Mouse (Mus musculus): ENCODE results near the gene Tigd3. TPM values are rescaled to one million over a fixed set of nuclear protein-coding genes. Genes with fewer than 3 reads are reported as not detected.

Tigd3 gene
- polyA plus RNA-seq, 1 experiment from 2014 or later, result 5.7 TPM

DNA sequence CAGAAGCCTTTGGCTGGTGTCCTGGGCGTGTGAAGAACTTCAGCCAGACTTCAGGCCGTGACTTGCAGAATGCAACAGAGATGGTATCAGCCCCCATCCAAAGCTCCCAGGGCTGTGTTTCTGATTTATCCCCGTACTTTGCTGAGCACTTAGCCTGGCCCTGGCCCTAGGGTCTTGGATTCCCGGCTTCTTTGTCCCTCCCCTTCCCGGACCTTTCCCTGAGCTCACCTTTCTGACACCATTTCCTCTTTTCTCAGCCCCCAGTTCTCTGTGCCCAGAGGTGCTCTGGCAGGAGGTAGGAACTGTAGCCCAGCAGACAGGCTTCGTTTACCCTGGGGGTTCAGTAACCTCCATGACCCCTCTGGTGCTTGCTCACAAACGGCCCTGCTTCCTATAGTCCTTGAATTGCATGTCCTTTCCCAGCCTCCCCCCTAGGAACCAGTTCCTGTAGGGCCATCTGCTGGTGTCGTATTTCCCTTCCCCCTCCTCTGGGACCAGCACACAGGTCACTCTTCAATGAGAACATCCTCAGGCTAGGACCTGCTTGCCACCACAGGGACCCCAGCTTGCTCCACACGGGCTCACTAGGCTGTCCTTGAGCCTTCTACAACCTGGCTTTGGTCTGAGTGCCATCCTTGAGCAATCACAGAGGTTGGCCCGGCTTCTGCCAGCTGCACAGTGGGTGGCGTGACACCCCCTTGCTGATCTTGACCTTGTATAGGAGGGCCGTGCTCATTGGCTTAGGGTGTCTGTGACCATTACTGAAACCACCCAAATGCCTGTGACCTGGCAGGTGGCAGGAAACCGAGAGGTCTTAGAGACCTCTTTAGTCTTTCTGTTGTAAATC lies 44.9 kb downstream of the Tigd3 start:
- peaks cover 2% of the 10 kb centered on the region; the same call in 1 of the 2 replicates for H3K36me3 ChIP-seq (ENCODE audit: control insufficient read depth, insufficient read depth, low read length)
- H3K27me3 ChIP-seq (ENCODE audit: control insufficient read depth, insufficient read depth, low read length), result no peaks in the 10 kb centered on the region
- no peak overlapping the region for H3K4me3 ChIP-seq (ENCODE audit: low read depth, low read length)
- H3K27ac ChIP-seq (ENCODE audit: low read depth, low read length), result peak overlapping the region; percentile 64; the same call in 1 of the 2 replicates
- H3K9ac ChIP-seq (ENCODE audit: low read length), result peak overlapping the region; percentile 52
- H3K9me3 ChIP-seq (ENCODE audit: control insufficient read depth, low read length), result no peaks in the 10 kb centered on the region
- H3K4me1 ChIP-seq (ENCODE audit: control insufficient read depth, insufficient read depth, low read length), result peaks cover 40% of the 10 kb centered on the region
- WGBS, result 38% methylated on average over 13 of the region's 13 CpGs
- 0 out of 2 replicates have a peak overlapping the region, but pooled peaks have one; percentile 15 for H3K4me2 ChIP-seq (ENCODE audit: low read depth)
- ATAC-seq (ENCODE audit: insufficient read depth, low FRiP score, low TSS enrichment) (no peak), DNase-seq (ENCODE audit: low spot score) (no peak)

DNA sequence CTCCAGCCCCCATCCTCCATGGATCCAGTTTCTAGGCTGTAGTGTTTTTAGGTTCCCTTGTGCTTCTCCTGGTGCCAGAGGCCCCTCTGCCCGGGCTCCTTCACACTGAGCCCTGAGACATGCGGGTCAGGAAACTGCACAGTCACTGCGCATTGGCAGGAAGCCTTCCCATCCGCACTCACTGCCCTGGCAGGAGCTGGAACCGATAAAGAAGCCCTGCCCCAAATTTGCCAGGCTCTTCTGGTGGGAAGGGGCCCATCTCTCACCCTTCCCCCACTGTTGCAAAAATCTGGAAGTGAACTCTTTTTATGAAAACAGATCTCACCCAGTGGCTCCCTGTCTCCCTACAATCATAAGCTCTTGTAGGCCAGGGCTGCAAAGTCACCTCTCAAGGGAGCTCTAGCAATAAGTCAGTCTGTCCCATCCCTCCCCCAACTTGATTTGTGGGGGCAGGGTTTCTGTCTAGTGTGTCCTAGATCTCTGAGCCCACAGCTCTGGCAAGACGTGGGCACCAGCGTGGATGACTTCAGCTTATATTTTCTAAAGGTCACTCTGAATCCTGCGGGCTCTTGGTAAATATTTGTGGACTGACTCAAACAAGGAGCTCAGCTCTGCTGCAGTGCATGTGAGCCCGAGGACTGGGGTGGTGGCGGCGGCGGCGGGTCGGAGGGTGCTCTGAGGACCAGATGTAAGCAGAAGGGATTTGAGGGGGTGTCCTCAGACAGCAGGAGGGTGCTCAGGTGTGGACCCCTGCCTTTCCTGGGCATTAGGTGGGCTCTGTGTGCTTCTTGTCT lies 45.7 kb downstream of the Tigd3 start:
- peak overlapping the region; percentile 93 for H3K27ac ChIP-seq (ENCODE audit: low read depth, low read length)
- no peak for DNase-seq (ENCODE audit: low spot score)
- H3K36me3 ChIP-seq (ENCODE audit: control insufficient read depth, insufficient read depth, low read length), result peaks cover 2% of the 10 kb centered on the region; the same call in 1 of the 2 replicates
- H3K9ac ChIP-seq (ENCODE audit: low read length), result peak overlapping the region; percentile 52
- no peaks in the 10 kb centered on the region for H3K9me3 ChIP-seq (ENCODE audit: control insufficient read depth, low read length)
- H3K27me3 ChIP-seq (ENCODE audit: control insufficient read depth, insufficient read depth, low read length), result no peaks in the 10 kb centered on the region
- H3K4me3 ChIP-seq (ENCODE audit: low read depth, low read length), result no peak overlapping the region
- no peak for ATAC-seq (ENCODE audit: insufficient read depth, low FRiP score, low TSS enrichment)
- WGBS, result 60% methylated on average over 14 of the region's 14 CpGs
- H3K4me1 ChIP-seq (ENCODE audit: control insufficient read depth, insufficient read depth, low read length), result peaks cover 45% of the 10 kb centered on the region
- H3K4me2 ChIP-seq (ENCODE audit: low read depth), result peak overlapping the region; percentile 2; the same call in 1 of the 2 replicates

DNA sequence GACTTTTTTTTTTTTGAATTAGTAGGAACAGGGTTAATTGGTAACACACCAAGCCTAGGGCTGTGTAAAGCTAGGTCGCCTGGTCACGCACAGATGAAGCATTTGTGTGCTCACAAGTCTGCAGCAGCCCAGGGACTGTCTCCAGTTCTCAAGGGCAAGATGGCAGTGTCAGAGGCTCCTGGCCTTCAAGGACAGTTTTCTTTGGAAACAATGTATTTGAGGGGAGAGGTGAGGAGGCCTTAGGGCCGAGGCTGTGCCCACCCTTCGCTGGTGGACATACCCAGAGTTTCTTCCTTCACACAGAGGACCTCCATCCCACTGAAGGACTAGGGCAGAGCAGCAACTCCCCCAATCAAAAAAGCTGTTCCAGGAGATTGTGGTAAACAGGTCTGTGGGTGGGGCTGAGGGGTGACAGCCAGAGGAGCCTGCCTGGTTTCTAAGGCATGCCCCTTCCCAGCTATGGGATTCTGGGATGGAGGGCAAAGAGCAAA lies 46.6 kb downstream of the Tigd3 start:
- no peak for DNase-seq (ENCODE audit: low spot score)
- no peak overlapping the region for H3K4me3 ChIP-seq (ENCODE audit: low read depth, low read length)
- 62% methylated on average over 4 of the region's 4 CpGs for WGBS

DNA sequence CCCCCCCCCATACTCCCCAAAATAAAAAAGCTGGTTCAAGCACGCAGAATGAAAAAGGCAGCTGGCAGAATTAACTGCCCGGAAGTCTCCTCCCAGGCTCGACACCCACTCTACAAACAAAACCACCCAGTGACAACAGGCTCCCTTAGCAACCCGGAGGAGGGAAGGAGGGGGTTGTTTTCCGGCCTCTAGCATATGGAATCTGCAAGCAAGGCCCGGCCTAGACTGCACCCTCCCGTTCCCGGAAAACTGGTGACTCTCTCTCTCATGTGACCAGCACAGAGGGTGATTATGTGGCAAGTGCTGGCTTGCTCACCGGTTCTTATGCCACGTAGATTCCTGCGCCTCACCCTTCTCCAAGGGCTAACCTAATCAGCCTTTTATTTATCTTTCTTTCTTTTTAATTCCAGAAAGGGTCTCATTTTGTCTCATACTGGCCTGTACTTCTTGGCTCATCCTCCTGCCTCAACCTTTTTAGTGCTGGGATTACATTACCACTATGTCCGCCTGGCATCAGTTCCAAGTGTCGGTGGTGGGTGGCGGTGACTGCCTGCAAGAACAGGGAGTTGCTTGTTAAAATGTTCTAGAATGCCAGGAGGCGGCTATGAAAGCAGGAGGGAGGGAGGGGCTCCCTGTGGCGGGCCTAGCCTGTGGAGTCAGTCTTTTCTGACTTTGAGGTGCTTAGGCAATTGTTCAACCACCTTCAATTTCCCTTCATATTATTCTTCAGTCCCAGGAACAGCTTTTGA lies 47.2 kb downstream of the Tigd3 start:
- DNase-seq (ENCODE audit: low spot score) (peak; percentile 87), ATAC-seq (ENCODE audit: insufficient read depth, low FRiP score, low TSS enrichment) (peak; percentile 75)
- H3K27ac ChIP-seq (ENCODE audit: low read depth, low read length), result peak overlapping the region; percentile 93
- H3K4me3 ChIP-seq (ENCODE audit: low read depth, low read length), result peak overlapping the region; percentile 24; the same call in 1 of the 2 replicates
- 5% methylated on average over 16 of the region's 16 CpGs for WGBS
- H3K4me2 ChIP-seq (ENCODE audit: low read depth), result peak overlapping the region; percentile 58
- no peaks in the 10 kb centered on the region for H3K36me3 ChIP-seq (ENCODE audit: control insufficient read depth, insufficient read depth, low read length)
- H3K4me1 ChIP-seq (ENCODE audit: control insufficient read depth, insufficient read depth, low read length), result peaks cover 58% of the 10 kb centered on the region
- H3K9ac ChIP-seq (ENCODE audit: low read length), result peak overlapping the region; percentile 61
- no peaks in the 10 kb centered on the region for H3K27me3 ChIP-seq (ENCODE audit: control insufficient read depth, insufficient read depth, low read length)
- H3K9me3 ChIP-seq (ENCODE audit: control insufficient read depth, low read length), result no peaks in the 10 kb centered on the region

More for the DNA sequence above, 46.6 kb downstream of the Tigd3 start:
- no peaks in the 10 kb centered on the region for H3K9me3 ChIP-seq (ENCODE audit: control insufficient read depth, low read length)
- ATAC-seq (ENCODE audit: insufficient read depth, low FRiP score, low TSS enrichment), result no peak
- peak overlapping the region; percentile 93 for H3K27ac ChIP-seq (ENCODE audit: low read depth, low read length)
- H3K9ac ChIP-seq (ENCODE audit: low read length), result peak overlapping the region; percentile 7; the same call in 1 of the 2 replicates
- no peaks in the 10 kb centered on the region for H3K27me3 ChIP-seq (ENCODE audit: control insufficient read depth, insufficient read depth, low read length)
- no peaks in the 10 kb centered on the region; the same call in 1 of the 2 replicates for H3K36me3 ChIP-seq (ENCODE audit: control insufficient read depth, insufficient read depth, low read length)
- H3K4me2 ChIP-seq (ENCODE audit: low read depth), result no peak overlapping the region
- peaks cover 53% of the 10 kb centered on the region for H3K4me1 ChIP-seq (ENCODE audit: control insufficient read depth, insufficient read depth, low read length)

DNA sequence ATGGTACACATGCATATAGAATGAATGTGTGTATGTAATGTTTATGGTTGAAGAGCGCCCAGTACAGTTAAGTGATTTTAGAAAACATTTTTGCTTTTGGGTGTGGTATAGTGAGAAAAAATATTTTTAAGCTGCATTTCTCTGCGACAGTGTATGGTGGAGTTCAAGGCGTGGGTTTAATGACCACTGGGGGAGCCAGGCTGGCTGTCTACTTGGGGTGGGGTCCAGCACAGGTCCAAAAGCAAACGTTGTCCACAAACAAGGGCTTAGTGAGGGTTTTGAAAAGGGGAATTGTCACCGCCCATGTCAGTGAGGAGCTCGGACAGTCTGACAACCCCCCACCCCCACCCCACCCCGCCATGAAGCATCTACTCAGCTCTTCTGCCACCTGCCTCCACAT lies 47.8 kb downstream of the Tigd3 start:
- 0% methylated on average over 7 of the region's 7 CpGs for WGBS
- no peak for DNase-seq (ENCODE audit: low spot score)

DNA sequence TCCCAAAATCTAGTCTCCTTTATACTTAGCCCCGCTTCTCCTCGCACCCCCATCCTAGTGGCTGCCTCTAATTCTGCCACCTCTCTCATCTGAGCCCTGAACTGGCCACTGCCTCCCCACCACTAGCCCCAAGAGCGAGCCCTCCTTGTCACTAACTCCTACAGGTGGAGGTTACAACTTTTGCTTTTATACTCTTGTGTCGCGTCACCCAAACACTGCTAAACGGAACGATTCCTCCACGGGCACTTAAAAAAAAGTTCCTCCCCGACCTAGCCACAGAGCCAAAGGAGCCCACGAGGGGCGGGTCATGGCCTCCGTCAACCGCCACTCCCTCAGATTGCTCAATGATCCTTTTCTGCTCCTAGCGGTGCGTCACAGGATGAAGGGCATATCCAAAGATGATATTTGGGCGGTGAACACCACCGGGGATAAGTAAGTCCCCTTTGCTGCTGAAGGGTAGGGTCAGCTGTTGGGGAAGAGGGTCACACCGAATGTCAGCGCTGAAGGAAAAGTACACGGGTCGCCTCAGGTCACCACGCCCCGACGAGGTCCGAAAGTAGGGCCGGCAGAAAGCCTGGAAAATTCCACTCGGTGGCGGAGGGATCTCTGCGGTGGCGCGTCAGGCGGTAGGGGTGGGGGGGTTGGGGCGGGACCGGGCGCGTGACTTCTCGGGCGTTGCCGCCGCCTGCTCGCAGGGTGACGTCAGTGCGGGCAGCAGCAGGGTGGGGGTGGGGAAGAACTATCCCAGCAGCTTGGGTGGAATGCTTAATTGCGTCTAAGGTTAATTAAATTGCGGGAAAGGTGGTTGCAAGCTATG lies 48.4 kb downstream of the Tigd3 start:
- Histone ChIP-seq H3K9ac (ENCODE audit: low read length) (peak overlapping the region; percentile 61), H3K27ac (ENCODE audit: low read depth, low read length) (peak overlapping the region; percentile 93), H3K4me2 (ENCODE audit: low read depth) (peak overlapping the region; percentile 58), H3K4me3 (ENCODE audit: low read depth, low read length) (peak overlapping the region; percentile 24), H3K4me1 (ENCODE audit: control insufficient read depth, insufficient read depth, low read length) (peaks cover 58% of the 10 kb centered on the region), H3K36me3 (ENCODE audit: control insufficient read depth, insufficient read depth, low read length) (no peaks in the 10 kb centered on the region), H3K9me3 (ENCODE audit: control insufficient read depth, low read length) (no peaks in the 10 kb centered on the region), H3K27me3 (ENCODE audit: control insufficient read depth, insufficient read depth, low read length) (no peaks in the 10 kb centered on the region)
- ATAC-seq (ENCODE audit: insufficient read depth, low FRiP score, low TSS enrichment) (peak; percentile 62), DNase-seq (ENCODE audit: low spot score) (peak; percentile 92)
- WGBS, result 7% methylated on average over 45 of the region's 45 CpGs

More for the DNA sequence above, 47.8 kb downstream of the Tigd3 start:
- H3K36me3 ChIP-seq (ENCODE audit: control insufficient read depth, insufficient read depth, low read length), result no peaks in the 10 kb centered on the region
- H3K4me2 ChIP-seq (ENCODE audit: low read depth), result peak overlapping the region; percentile 58
- no peaks in the 10 kb centered on the region for H3K9me3 ChIP-seq (ENCODE audit: control insufficient read depth, low read length)
- peaks cover 58% of the 10 kb centered on the region for H3K4me1 ChIP-seq (ENCODE audit: control insufficient read depth, insufficient read depth, low read length)
- peak overlapping the region; percentile 93 for H3K27ac ChIP-seq (ENCODE audit: low read depth, low read length)
- peak overlapping the region; percentile 24; the same call in 1 of the 2 replicates for H3K4me3 ChIP-seq (ENCODE audit: low read depth, low read length)
- no peaks in the 10 kb centered on the region for H3K27me3 ChIP-seq (ENCODE audit: control insufficient read depth, insufficient read depth, low read length)
- H3K9ac ChIP-seq (ENCODE audit: low read length), result peak overlapping the region; percentile 61
- peak; percentile 38 for ATAC-seq (ENCODE audit: insufficient read depth, low FRiP score, low TSS enrichment)

DNA sequence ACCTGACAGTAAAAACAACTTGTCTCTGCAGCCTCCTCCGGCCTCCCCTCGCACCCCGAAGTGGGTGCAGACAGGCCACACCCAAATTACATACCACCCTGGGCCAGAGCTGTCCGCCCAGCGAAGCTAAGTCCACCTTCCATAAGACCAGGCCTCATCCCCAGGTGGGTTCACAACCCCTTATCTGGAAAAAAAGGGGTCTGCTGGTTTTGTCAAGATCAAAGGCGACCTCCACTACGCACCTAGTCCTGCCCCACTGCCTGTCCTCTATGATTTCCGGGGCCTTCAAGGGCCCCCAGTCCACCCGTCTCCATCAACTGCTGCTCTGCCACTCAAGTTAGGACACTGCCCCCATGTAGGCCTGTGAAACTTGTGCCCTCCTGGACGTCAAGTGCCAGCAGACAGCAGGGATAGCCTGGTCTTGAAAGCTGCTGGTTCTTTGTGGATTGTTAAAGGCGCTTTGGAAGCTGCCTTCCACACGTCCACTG lies 49.1 kb downstream of the Tigd3 start:
- no peaks in the 10 kb centered on the region for H3K36me3 ChIP-seq (ENCODE audit: control insufficient read depth, insufficient read depth, low read length)
- no peak overlapping the region for H3K4me3 ChIP-seq (ENCODE audit: low read depth, low read length)
- peak overlapping the region; percentile 58 for H3K4me2 ChIP-seq (ENCODE audit: low read depth)
- no peak overlapping the region for H3K27ac ChIP-seq (ENCODE audit: low read depth, low read length)
- H3K4me1 ChIP-seq (ENCODE audit: control insufficient read depth, insufficient read depth, low read length), result peaks cover 58% of the 10 kb centered on the region
- ATAC-seq (ENCODE audit: insufficient read depth, low FRiP score, low TSS enrichment), result no peak
- no peak overlapping the region for H3K9ac ChIP-seq (ENCODE audit: low read length)
- WGBS, result 84% methylated on average over 12 of the region's 12 CpGs
- no peaks in the 10 kb centered on the region for H3K9me3 ChIP-seq (ENCODE audit: control insufficient read depth, low read length)
- no peaks in the 10 kb centered on the region for H3K27me3 ChIP-seq (ENCODE audit: control insufficient read depth, insufficient read depth, low read length)
- DNase-seq (ENCODE audit: low spot score), result no peak

All from neural tube, embryonic 11.5 days (tissue).